Mouse (Mus musculus): ENCODE measurements at regions not wholly inside any gene's neighbourhood (a gene's known extent, or its start where the extent isn't known, plus 50 kb on each side); places are given as distances from the start of the nearest gene placed in this dataset.

DNA sequence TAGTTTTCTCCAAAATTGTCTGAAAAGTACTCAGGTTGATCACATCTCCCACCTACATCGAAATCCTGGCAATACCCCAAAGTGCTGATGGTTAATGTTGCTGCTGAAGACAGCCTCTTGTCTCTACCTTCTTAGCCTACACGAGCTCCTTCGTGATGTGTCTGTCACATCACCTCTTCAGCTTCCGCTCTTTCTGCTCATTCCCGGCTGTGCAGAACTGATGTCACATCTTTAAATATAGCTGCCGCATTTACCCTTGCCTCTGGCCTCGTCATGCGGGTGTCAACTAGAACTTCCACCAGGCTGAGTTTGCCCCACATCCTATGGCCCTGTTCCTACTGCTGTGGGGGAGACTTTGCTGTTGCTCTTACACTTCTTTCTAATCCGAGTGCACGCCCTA lies 133.2 kb downstream of the Gm10260 start:
- TF ChIP-seq CTCF (IDR thresholded peaks at IDR 0.05; ENCODE audit: borderline replicate concordance, insufficient read depth, low read length) (no peak), POLR2A (IDR thresholded peaks at IDR 0.05; ENCODE audit: low read depth, low read length) (no peak)
